Mouse (Mus musculus) lung, postnatal 0 days (tissue): Measurements from ENCODE around the gene Ncstn. TPM values are rescaled to one million over a fixed set of nuclear protein-coding genes. Genes with fewer than 3 reads are reported as not detected.
A peak's percentile ranks its signal among the peaks of the same experiment; 100 is the strongest.

ENCODE experiments used
- ATAC-seq: fragments of 200-750 bp; cut with Nextera tagmentation; 2 replicates; pipeline ENCODE4 v1.8.0; 2017; ENCODE audit warnings: moderate library complexity
- DNase-seq: peaks from one replicate; pipeline ENCODE4 v3.0.0-alpha.2; 2016; ENCODE audit warnings: low spot score
- H3K27ac ChIP-seq: fragments of 300-500 bp; sonication (generic); 2 replicates; pipeline ENCODE4 v1.5.1; 2014; ENCODE audit warnings: antibody characterized with exemption, mild to moderate bottlenecking, low read length, mixed read lengths
- H3K27me3 ChIP-seq: fragments of 300-500 bp; sonication (generic); replicated peaks from 2 replicates; pipeline ENCODE4 v1.6.1; 2014; ENCODE audit warnings: low read length, mixed read lengths; ENCODE audit not compliant: insufficient read depth
- H3K36me3 ChIP-seq: fragments of 300-500 bp; sonication (generic); 2 replicates; pipeline ENCODE4 v1.6.1; 2014; ENCODE audit warnings: low read length, mixed read lengths; ENCODE audit not compliant: insufficient read depth
- H3K4me1 ChIP-seq: fragments of 300-500 bp; sonication (generic); 2 replicates; pipeline ENCODE4 v1.6.1; 2014; ENCODE audit warnings: antibody characterized with exemption, low read depth, low read length, mixed read lengths; ENCODE audit not compliant: insufficient read depth
- H3K4me2 ChIP-seq: fragments of 300-500 bp; sonication (generic); replicated peaks from 2 replicates; pipeline ENCODE4 v1.6.1; 2014; ENCODE audit warnings: low read depth, mild to moderate bottlenecking, low read length, moderate library complexity, mixed read lengths
- H3K4me3 ChIP-seq: fragments of 300-500 bp; sonication (generic); 2 replicates; pipeline ENCODE4 v1.5.1; 2014; ENCODE audit warnings: low read depth, low read length
- H3K9ac ChIP-seq: fragments of 300-500 bp; sonication (generic); replicated peaks from 2 replicates; pipeline ENCODE4 v1.6.1; 2014; ENCODE audit warnings: low read depth, mild to moderate bottlenecking
- H3K9me3 ChIP-seq: fragments of 300-500 bp; sonication (generic); 2 replicates; pipeline ENCODE4 v1.6.1; 2016; ENCODE audit warnings: low read length, mixed read lengths
- CTCF ChIP-seq: IDR thresholded peaks from 2 replicates; pipeline ENCODE4 v1.5.1; 2016; ENCODE audit warnings: antibody characterized with exemption, mild to moderate bottlenecking
- EP300 ChIP-seq: IDR thresholded peaks from 2 replicates; pipeline ENCODE4 v1.6.1; 2016; ENCODE audit warnings: antibody characterized with exemption, mild to moderate bottlenecking, control low read depth
- WGBS: fragments of 180-500 bp; shearing (Covaris S2); extraction: QIAGEN DNeasy Blood & Tissue Kit; methylation state at CpG from one replicate; pipeline ENCODE4 v1.1.7; 2014; 5-methylcytosine and 5-hydroxymethylcytosine counted together
- polyA plus RNA-seq: library from polyadenylated mRNA; unstranded; fragments of >200 nt; fragmentation: Nextera tagmentation; extraction: Ambion mirVana; gene quantifications from 2 replicates; pipeline ENCODE4 v1.2.1, GENCODE M21; 2015

Gene Ncstn
- polyA plus RNA-seq, 1 experiment from 2014 or later = 108 TPM

GRCm38 (mm10) chr1:172019339-172019738 is 63.3 kb downstream of the Ncstn start:
- DNase-seq = peak; percentile 44
- peak; percentile 70 for ATAC-seq
- peaks cover 18% of the 10 kb centered on the region; the same call in 1 of the 2 replicates for H3K4me1 ChIP-seq

DNA sequence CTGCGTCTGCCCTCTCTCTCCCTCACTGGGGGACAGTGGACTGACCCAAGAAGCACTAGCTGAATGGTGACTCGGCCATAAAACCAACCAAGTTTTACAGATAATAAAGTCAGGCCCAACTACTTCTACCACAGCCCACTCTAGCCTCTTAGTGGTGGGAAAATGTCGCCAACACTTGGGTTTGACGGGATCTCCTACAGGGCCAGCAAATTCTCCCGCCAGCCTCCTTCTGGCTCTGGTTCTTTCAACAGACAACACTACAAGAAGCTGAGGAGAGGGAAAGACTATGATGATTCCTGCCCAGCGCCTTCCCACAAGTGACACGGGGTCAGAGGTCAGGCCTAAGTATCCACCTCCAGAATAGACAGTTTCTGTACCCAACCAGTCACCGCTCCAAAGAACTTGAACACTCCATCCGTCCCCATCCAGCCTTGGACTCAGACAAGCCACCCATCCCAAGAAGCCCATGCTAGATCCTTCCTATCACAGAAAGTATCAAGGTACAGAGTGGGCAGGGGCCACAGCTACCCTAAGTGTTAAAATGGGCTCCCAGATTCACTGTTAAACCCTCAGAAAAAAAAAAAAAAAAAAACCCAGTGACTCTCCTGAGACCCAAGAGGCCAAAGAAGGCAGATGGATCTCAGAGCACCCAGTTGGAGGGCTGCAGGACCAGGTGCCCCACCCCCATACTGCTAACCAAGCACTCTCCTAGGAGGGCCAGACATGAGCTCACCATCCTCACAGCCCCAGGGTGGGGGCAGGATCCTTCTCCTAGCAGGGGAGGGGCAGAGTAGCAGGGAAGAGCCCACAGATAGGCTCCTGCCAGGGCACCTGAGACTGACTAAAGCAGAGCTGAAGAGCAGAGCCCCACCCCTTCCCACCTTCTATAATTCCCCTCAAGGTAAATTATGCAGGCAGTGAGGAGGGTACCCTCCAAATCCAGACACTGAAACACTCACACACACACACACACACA is 64.0 kb downstream of the Ncstn start:
- Histone ChIP-seq H3K9ac (no peak overlapping the region), H3K9me3 (no peaks in the 10 kb centered on the region), H3K4me2 (no peak overlapping the region), H3K4me1 (peaks cover 18% of the 10 kb centered on the region; the same call in 1 of the 2 replicates), H3K27me3 (no peaks in the 10 kb centered on the region), H3K4me3 (no peak overlapping the region), H3K27ac (no peak overlapping the region), H3K36me3 (no peaks in the 10 kb centered on the region)
- ATAC-seq = peak; percentile 57
- no peak for DNase-seq
- TF ChIP-seq CTCF = no peak
- 87% methylated on average over 9 of the region's 9 CpGs for WGBS

More at GRCm38 (mm10) chr1:172019339-172019738, 63.3 kb downstream of the Ncstn start:
- Histone ChIP-seq H3K27ac (no peak overlapping the region), H3K4me3 (no peak overlapping the region), H3K27me3 (no peaks in the 10 kb centered on the region), H3K9me3 (no peaks in the 10 kb centered on the region), H3K9ac (no peak overlapping the region), H3K36me3 (no peaks in the 10 kb centered on the region), H3K4me2 (no peak overlapping the region)
- TF ChIP-seq CTCF (no peak), EP300 (no peak)
- 57% methylated on average over 2 of the region's 4 CpGs for WGBS

- no peak overlapping the region for H3K27ac ChIP-seq
- no peak overlapping the region for H3K4me2 ChIP-seq
- H3K4me1 ChIP-seq = peaks cover 18% of the 10 kb centered on the region; the same call in 1 of the 2 replicates
- WGBS = 78% methylated on average over 6 of the region's 6 CpGs
- H3K9me3 ChIP-seq = no peaks in the 10 kb centered on the region
- ATAC-seq (no peak), DNase-seq (no peak)
- no peak for TF ChIP-seq CTCF
- TF ChIP-seq EP300 = no peak
- H3K9ac ChIP-seq = no peak overlapping the region
- H3K4me3 ChIP-seq = no peak overlapping the region
- no peaks in the 10 kb centered on the region for H3K27me3 ChIP-seq
- H3K36me3 ChIP-seq = no peaks in the 10 kb centered on the region
Measured at GRCm38 (mm10) chr1:172017517-172018070, 65.0 kb downstream of the Ncstn start.

GRCm38 (mm10) chr1:172016660-172017516 is 65.7 kb downstream of the Ncstn start:
- no peaks in the 10 kb centered on the region for H3K27me3 ChIP-seq
- H3K9ac ChIP-seq = no peak overlapping the region
- ATAC-seq (no peak), DNase-seq (no peak)
- H3K27ac ChIP-seq = no peak overlapping the region
- H3K4me2 ChIP-seq = no peak overlapping the region
- 37% methylated on average over 6 of the region's 6 CpGs for WGBS
- H3K4me3 ChIP-seq = no peak overlapping the region
- peaks cover 18% of the 10 kb centered on the region; the same call in 1 of the 2 replicates for H3K4me1 ChIP-seq
- H3K36me3 ChIP-seq = no peaks in the 10 kb centered on the region
- H3K9me3 ChIP-seq = no peaks in the 10 kb centered on the region
- TF ChIP-seq EP300 (no peak), CTCF (no peak)

DNA sequence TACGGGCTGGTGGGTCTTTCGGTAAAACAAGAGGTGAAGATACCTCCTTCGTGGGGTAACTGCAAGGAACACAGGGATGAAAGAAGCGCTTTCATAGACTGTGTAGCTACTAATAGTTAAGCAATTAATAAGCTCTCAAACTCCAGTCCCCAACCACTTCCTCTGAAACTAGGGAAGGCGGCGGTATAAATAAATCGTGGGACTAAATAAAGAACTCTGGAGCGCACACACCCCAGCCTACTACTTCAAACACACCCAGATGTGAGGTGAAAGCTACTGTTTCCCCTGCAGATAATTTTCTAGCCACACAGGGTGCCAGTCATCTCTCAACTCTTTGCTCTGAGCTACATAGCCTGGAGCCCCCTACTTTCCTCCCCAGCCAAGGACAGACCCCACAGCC is 66.6 kb downstream of the Ncstn start:
- Histone ChIP-seq H3K27ac (no peak overlapping the region), H3K9ac (no peak overlapping the region), H3K4me1 (peaks cover 18% of the 10 kb centered on the region; the same call in 1 of the 2 replicates), H3K4me3 (no peak overlapping the region), H3K27me3 (no peaks in the 10 kb centered on the region), H3K4me2 (no peak overlapping the region; the same call in 1 of the 2 replicates), H3K36me3 (no peaks in the 10 kb centered on the region), H3K9me3 (no peaks in the 10 kb centered on the region)
- TF ChIP-seq CTCF (no peak), EP300 (no peak)
- WGBS = 37% methylated on average over 8 of the region's 8 CpGs
- no peak for ATAC-seq
- DNase-seq = peak; percentile 52

Other genes with a start within 250 kb of the Ncstn start
- 7.3 and 8.3 TPM in 2 replicates for gene Cd84, start 243.1 kb downstream of the Ncstn start, polyA plus RNA-seq
- 0.10 TPM in 1 of 2 replicates, not detected in the other for gene Gm10521, start 187.1 kb downstream of the Ncstn start, polyA plus RNA-seq
- gene Slamf6, start 165.3 kb downstream of the Ncstn start, polyA plus RNA-seq = 0.74 and 1.5 TPM in 2 replicates
- gene Vangl2, start 54.4 kb downstream of the Ncstn start, polyA plus RNA-seq = 6.2 and 6.9 TPM in 2 replicates
- not detected in 2 replicates for gene Nhlh1, start 25.2 kb downstream of the Ncstn start, polyA plus RNA-seq
- gene Copa, start 266 bp downstream of the Ncstn start, polyA plus RNA-seq = 99.1 and 111 TPM in 2 replicates
- 74.5 and 74.9 TPM in 2 replicates for gene Pex19, start 44.0 kb upstream of the Ncstn start, polyA plus RNA-seq
- 93.7 and 96.6 TPM in 2 replicates for gene Dcaf8, start 65.3 kb upstream of the Ncstn start, polyA plus RNA-seq
- 114 and 118 TPM in 2 replicates for gene Pea15a, start 124.0 kb upstream of the Ncstn start, polyA plus RNA-seq
- 2.5 TPM in 2 replicates for gene Casq1, start 137.1 kb upstream of the Ncstn start, polyA plus RNA-seq
- gene Atp1a4, start 175.6 kb upstream of the Ncstn start, polyA plus RNA-seq = 0.04 and 0.05 TPM in 2 replicates
- gene Igsf8, start 178.8 kb upstream of the Ncstn start, polyA plus RNA-seq = 30.0 and 32.4 TPM in 2 replicates
- gene Atp1a2, start 215.3 kb upstream of the Ncstn start, polyA plus RNA-seq = 15.3 and 17.0 TPM in 2 replicates
- gene Kcnj9, start 246.5 kb upstream of the Ncstn start, polyA plus RNA-seq = not detected in 2 replicates